Mouse (Mus musculus) left cerebral cortex, postnatal 10 days (tissue): Measurements from ENCODE around the gene Tnfsf15. TPM values are rescaled to one million over a fixed set of nuclear protein-coding genes. Genes with fewer than 3 reads are reported as not detected.

Source experiments
- DNase-seq, 2 experiments: peaks; one replicate each; pipeline ENCODE4 v3.0.0; 2021 to 2022; ENCODE audit warnings: low spot score in 2 of 2, mixed read lengths in 1 of 2; ENCODE audit errors: extremely low spot score in 1 of 2
- intact Hi-C: fragments of 180-260 bp; cut with DNase I; formaldehyde crosslinking; loops from one replicate; pipeline ENCODE4 v1.15.1; 2025
- total RNA-seq, 2 experiments: library from RNA; stranded (reverse); gene quantifications; 2 replicates each; pipeline ENCODE4 v1.2.3; 2021

Gene Tnfsf15
- total RNA-seq, 2 experiments from 2014 or later, result 0.17 to 0.32 TPM

DNA sequence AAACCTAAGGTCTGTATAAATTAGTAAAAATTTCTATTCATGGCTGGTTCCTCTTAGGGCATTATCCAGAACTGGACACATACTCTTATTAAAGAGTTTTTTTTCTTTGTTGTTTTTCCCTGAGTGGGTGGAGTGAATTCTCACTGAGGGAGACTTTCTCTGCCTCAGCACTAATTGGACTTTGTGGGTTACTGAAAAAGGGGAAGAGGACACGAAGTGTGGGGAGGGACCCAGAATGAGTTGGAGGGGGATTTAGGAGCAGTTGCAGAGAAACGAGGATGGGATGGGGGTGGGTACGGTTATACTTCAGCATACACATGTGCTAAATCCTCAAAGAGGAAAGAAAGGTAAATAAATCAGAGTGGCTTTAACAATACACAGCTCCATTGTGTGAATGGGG, 45.2 kb downstream of the Tnfsf15 start:
- intact Hi-C loops, result no loop called here

DNA sequence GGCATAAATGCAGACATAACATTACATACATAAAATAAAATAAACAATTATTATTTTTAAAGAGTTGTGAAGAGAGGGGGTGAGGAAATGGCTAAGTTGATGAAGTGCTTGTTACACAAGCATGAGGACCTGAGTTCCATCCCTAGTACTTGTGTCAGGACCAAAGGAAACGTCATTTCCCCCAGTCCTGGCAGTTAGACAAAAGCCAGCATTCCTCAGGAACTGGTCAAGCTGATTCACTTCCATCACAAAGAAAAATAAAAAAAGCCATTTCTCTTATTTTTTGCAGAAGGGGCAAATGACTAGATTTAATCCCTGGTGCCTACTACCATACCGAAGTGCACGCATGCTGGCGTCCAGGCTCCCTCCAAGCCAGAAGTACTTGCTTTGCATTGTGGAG, 48.0 kb downstream of the Tnfsf15 start:
- DNase-seq, result no peak
- intact Hi-C loops, result no loop called here

More for the DNA sequence above, 45.2 kb downstream of the Tnfsf15 start:
- DNase-seq, result no peak

DNA sequence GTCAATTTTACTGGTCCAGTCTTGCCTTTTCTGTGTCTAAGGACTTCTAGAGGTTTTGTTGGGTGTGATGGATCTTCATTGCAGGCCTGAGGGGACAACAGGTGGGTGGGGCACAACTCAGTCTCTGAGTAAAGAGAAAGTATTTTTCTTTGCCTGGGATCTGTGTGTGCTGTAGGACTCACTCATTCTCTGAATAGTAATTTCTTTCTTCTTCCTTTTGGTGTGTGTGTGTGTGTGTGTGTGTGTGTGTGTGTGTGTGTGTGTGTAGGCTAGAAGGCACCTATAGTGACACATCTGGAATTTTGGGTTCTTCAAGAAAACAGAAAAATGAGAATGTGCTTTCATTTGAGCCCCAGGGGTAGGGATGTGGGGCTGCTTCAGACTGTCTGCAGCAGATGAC, 52.6 kb downstream of the Tnfsf15 start:
- DNase-seq, result no peak
- intact Hi-C loops, result no loop called here

DNA sequence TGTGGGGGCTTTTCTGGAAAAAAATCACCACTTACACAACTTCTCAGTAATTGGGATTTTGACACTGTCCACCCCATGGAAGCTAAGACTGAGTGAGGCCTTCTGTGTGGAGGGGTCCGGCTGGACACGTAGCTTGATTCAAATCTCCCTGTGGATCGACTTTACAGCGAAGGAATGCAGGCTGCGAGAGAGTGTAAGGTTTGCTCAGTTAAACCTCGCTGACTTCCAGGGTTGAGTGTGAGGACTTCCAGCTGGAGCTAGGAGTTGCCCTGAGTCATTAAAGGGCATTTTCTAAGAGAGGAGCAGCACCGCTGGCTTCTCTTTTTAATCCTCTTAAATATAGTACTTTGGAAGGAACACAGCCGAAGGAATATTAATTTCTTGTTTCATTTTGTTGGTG, 57.5 kb downstream of the Tnfsf15 start:
- intact Hi-C loops, result loop anchor here (5.0 to 10.0 kb wide), 2 partner anchors 155 to 257 kb away; no protein-coding TSS in a partner anchor
- DNase-seq, result no peak

DNA sequence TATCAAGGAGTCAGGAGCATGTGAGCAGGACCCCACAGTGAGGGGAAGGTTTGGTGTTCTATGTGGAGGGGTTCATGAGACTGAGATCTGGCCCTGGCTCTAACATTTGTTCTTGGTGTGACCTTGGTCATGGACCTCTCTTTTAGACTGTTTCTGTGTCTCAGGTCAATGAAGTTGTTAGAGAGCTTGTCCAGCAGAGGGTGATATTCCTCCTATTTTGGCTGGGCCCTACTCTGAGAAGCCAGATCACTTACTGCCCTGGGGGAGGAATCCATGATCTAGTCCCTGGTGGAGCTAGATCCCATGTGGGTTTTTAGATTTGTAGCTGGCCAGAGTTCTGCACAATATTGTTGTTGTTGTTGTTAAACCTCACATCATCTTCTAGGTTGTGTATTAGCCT, 58.8 kb downstream of the Tnfsf15 start:
- DNase-seq, result peak in 1 of 2 experiments; percentile 4

DNA sequence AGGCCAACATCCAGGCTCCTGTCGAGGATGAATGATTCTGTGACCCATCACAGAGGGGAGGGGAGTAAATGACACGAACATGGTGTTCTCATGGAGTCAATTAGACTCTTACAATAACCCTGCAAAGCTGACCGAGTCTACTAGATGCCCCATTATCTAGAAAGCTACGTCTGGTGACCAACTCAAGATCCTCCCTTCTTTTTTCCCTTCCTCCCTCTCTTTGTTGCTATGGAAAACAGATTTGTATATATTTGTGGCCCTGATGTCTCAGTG, 59.7 kb downstream of the Tnfsf15 start:
- DNase-seq, result no peak
- intact Hi-C loops, result loop anchor here (5.0 to 10.0 kb wide), 2 partner anchors 157 to 260 kb away; no protein-coding TSS in a partner anchor

More for the DNA sequence above, 58.8 kb downstream of the Tnfsf15 start:
- intact Hi-C loops, result loop anchor here (5.0 to 10.0 kb wide), 2 partner anchors 156 to 259 kb away; no protein-coding TSS in a partner anchor

DNA sequence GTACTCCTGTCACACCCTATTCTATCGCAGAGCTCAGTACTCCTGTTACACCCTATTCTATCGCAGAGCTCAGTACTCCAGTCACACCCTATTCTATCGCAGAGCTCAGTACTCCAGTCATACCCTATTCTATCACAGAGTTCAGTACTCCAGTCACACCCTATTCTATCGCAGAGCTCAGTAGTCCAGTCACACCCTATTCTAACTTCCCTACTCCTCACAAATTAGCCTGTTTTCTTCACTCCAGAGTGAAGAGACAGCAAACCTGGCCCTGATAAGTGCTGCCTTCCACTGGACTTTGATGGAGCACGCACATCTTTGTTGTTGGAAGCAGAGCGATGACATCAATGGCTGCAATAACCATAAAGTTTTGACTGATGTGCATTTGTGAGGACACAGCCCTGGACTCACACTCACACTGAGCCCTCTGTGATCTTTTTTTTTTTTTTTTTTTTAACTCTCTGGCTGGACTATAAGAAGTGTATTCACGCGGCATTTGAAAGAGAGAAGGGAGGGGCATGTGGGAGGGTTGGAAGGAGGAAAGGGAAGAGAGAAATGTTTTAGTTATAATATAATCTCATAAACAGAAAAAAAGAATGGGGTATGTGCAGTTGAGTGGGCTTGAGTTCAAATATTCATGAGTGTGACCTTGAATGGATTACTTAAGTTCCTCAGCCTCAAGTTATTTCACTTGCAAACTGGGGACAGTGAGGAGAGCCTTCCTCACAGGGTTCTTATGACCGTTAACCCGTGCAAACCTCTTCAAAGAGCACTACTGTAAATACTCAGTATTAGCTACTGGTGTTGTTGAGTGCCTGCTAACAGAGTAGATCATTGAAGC, 60.3 kb downstream of the Tnfsf15 start:
- DNase-seq, result no peak
- intact Hi-C loops, result loop anchor here (5.0 to 10.0 kb wide), 2 partner anchors 158 to 260 kb away; no protein-coding TSS in a partner anchor

DNA sequence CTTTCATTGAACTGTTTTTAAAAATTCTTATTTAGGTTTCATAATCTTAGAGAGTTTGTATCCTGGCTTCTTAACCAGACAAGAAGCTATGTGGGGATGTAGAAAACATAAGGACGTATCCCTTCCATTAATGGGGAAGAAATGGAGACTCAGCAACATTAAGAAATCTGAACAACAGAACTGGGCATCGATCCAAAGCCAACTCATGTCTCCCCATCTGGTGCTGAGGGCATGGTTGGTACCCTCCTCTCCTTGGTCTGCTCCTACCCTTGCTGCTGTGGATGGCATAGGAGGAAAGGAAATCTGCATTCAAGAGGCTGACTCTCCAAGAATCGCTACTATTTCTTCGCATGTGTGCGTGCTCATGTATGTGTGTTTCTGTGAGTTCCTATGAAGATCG, 61.2 kb downstream of the Tnfsf15 start:
- intact Hi-C loops, result loop anchor here (10.0 kb wide), 1 partner anchor 261 kb away; no protein-coding TSS in a partner anchor
- no peak for DNase-seq

DNA sequence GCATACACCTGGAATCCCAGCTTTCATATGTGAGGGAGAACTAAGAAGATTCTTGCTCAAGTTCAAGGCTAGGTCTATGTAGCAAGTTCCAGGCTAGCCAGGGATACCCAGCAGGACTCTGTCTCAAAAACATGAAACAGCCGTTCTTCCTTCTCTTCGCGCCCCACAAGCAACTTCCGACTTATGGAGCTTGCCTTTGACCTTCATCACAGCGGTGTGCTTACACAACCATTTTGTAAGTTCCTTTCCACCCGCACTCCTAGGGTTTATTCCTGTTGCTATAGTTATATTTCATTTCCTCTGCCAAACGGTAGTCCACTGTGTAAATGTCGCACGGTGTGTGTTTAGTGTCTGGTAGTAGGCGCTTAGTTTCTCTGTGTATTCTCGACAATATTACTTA, 61.9 kb downstream of the Tnfsf15 start:
- no peak for DNase-seq
- intact Hi-C loops, result loop anchor here (10.0 kb wide), 1 partner anchor 262 kb away; no protein-coding TSS in a partner anchor

DNA sequence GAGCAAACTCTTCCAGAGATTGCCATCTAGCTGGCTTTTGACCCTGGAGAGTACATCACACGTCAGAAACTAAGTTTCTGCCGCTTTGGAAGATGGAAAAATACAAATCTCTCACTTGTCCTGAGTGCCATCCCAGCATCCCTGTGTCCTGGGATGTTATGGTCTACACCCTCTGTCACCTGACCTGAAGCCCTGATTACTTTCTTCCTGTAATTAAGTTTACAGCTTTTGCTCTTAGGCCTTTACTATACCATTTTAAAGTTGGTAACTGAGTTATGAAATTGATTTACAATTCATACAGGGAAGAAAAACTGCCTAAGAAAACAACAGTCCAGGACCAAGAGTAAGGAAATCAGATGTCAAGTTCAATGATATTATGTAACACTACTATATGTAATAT, 62.5 kb downstream of the Tnfsf15 start:
- intact Hi-C loops, result loop anchor here (10.0 kb wide), 1 partner anchor 262 kb away; no protein-coding TSS in a partner anchor
- DNase-seq, result no peak

DNA sequence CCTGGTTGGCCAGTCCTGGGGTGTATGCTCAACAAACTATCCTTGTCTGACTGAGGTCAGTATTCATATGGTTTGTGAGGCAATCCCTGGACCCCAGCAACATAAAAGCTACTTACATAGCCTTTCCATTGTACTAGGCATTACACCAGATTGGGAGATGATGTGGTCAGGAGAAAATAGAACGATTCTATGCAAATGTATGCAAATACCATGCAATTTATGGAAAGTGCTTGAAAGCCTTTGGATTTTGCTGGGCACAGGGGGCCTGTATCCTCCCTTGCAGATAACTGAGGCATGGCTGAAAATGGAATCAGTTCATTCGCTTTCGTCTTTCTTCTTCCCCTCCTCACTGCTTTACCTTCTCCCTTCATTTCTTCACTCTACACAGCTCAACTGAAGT, 63.4 kb downstream of the Tnfsf15 start:
- no peak for DNase-seq
- intact Hi-C loops, result loop anchor here (10.0 kb wide), 1 partner anchor 263 kb away; no protein-coding TSS in a partner anchor

Other genes with a start within 250 kb of the Tnfsf15 start
- gene Whrn, start 249.1 kb downstream of the Tnfsf15 start, total RNA-seq, result 10 to 100 TPM; 41.7 to 45.8 TPM
- 100 to 1,000 TPM; 132 to 141 TPM for gene Atp6v1g1, start 200.3 kb downstream of the Tnfsf15 start, total RNA-seq
- 1 to 10 TPM; 7.8 to 8.4 TPM for gene Tmem268, start 186.3 kb downstream of the Tnfsf15 start, total RNA-seq
- gene Gm11213, start 139.9 kb downstream of the Tnfsf15 start, total RNA-seq, result not detected
- gene Tex48, start 122.7 kb downstream of the Tnfsf15 start, total RNA-seq, result not detected
- not detected for gene Gm11214, start 81.7 kb downstream of the Tnfsf15 start, total RNA-seq
- gene Tnfsf8, start 116.2 kb upstream of the Tnfsf15 start, total RNA-seq, result not detected